Mouse (Mus musculus) lung, embryonic 15.5 days (tissue): ENCODE measurements at regions not wholly inside any gene's neighbourhood (a gene's known extent, or its start where the extent isn't known, plus 50 kb on each side); places are given as distances from the start of the nearest gene placed in this dataset.
"Not testable (repeated sequence)": the region's sequence is repeated elsewhere in the genome, so short reads cannot be mapped to it uniquely, and the experiment has no call there.

Experiments
- ATAC-seq: fragments of 200-750 bp; cut with Nextera tagmentation; 2 replicates; pipeline ENCODE4 v1.8.0; 2017; ENCODE audit warnings: moderate number of reproducible peaks, borderline replicate concordance; ENCODE audit not compliant: low FRiP score, low TSS enrichment; ENCODE audit errors: extremely low read depth
- H3K27ac ChIP-seq: fragments of 300-500 bp; sonication (generic); 2 replicates; pipeline ENCODE4 v1.5.1; 2015; ENCODE audit warnings: moderate library complexity, mild to moderate bottlenecking, inconsistent platforms
- H3K27me3 ChIP-seq: fragments of 300-500 bp; sonication (generic); 2 replicates; pipeline ENCODE4 v1.6.1; 2015; ENCODE audit warnings: inconsistent platforms
- H3K36me3 ChIP-seq: fragments of 300-500 bp; sonication (generic); 2 replicates; pipeline ENCODE4 v1.6.1; 2015; ENCODE audit warnings: inconsistent platforms
- H3K4me1 ChIP-seq: fragments of 300-500 bp; sonication (generic); 2 replicates; pipeline ENCODE4 v1.6.1; 2015; ENCODE audit warnings: inconsistent platforms
- H3K4me2 ChIP-seq: fragments of 300-500 bp; sonication (generic); 2 replicates; pipeline ENCODE4 v1.6.1; 2015; ENCODE audit warnings: inconsistent platforms, mild to moderate bottlenecking, moderate library complexity
- H3K4me3 ChIP-seq: fragments of 300-500 bp; sonication (generic); 2 replicates; pipeline ENCODE4 v1.5.1; 2015; ENCODE audit warnings: mild to moderate bottlenecking, inconsistent platforms
- H3K9ac ChIP-seq: fragments of 300-500 bp; sonication (generic); 2 replicates; pipeline ENCODE4 v1.6.1; 2015; ENCODE audit warnings: inconsistent platforms
- H3K9me3 ChIP-seq: fragments of 300-500 bp; sonication (generic); 2 replicates; pipeline ENCODE4 v1.6.1; 2016; ENCODE audit warnings: inconsistent platforms
- WGBS: fragments of 180-500 bp; shearing (Covaris S2); methylation state at CpG from one replicate; pipeline ENCODE4 v1.1.7; 2015; 5-methylcytosine and 5-hydroxymethylcytosine counted together

GRCm38 (mm10) chr17:16374119-16374854 is 543.4 kb upstream of the Rgmb start:
- not testable (repeated sequence) for H3K9me3 ChIP-seq, H3K27me3 ChIP-seq, H3K9ac ChIP-seq, H3K36me3 ChIP-seq, H3K27ac ChIP-seq, H3K4me1 ChIP-seq, ATAC-seq, H3K4me2 ChIP-seq, H3K4me3 ChIP-seq
- 78% methylated on average over 5 of the region's 5 CpGs for WGBS

GRCm38 (mm10) chr17:16372976-16373375 is 542.1 kb upstream of the Rgmb start:
- H3K9me3 ChIP-seq = no peaks in the 10 kb centered on the region
- no peak for ATAC-seq
- no peak overlapping the region for H3K4me3 ChIP-seq
- H3K27me3 ChIP-seq = no peaks in the 10 kb centered on the region
- WGBS = 58% methylated on average over 1 of the region's 1 CpGs
- no peak overlapping the region for H3K4me2 ChIP-seq
- H3K27ac ChIP-seq = no peak overlapping the region
- H3K36me3 ChIP-seq = no peaks in the 10 kb centered on the region
- H3K4me1 ChIP-seq = no peaks in the 10 kb centered on the region
- no peak overlapping the region for H3K9ac ChIP-seq

- no peak for ATAC-seq
- Histone ChIP-seq H3K27ac (0 out of 2 replicates have a peak overlapping the region, but pooled peaks have one; percentile 53), H3K27me3 (no peaks in the 10 kb centered on the region), H3K36me3 (no peaks in the 10 kb centered on the region), H3K4me1 (no peaks in the 10 kb centered on the region), H3K4me3 (no peak overlapping the region), H3K9me3 (no peaks in the 10 kb centered on the region), H3K9ac (no peak overlapping the region), H3K4me2 (no peak overlapping the region)
- 25% methylated on average over 2 of the region's 2 CpGs for WGBS
Observed at GRCm38 (mm10) chr17:16344061-16344460, 513.2 kb upstream of the Rgmb start.

- ATAC-seq = no peak
- Histone ChIP-seq H3K9me3 (no peaks in the 10 kb centered on the region), H3K27me3 (no peaks in the 10 kb centered on the region), H3K4me3 (no peak overlapping the region), H3K4me2 (no peak overlapping the region), H3K36me3 (no peaks in the 10 kb centered on the region), H3K4me1 (no peaks in the 10 kb centered on the region), H3K9ac (no peak overlapping the region), H3K27ac (no peak overlapping the region)
- WGBS = 81% methylated on average over 4 of the region's 4 CpGs
Observed at GRCm38 (mm10) chr17:16342785-16343184, 511.9 kb upstream of the Rgmb start.

- no peak overlapping the region for H3K27ac ChIP-seq
- H3K9ac ChIP-seq = no peak overlapping the region
- peak; percentile 79 for ATAC-seq
- H3K4me2 ChIP-seq = no peak overlapping the region
- H3K9me3 ChIP-seq = no peaks in the 10 kb centered on the region
- no peaks in the 10 kb centered on the region for H3K4me1 ChIP-seq
- H3K36me3 ChIP-seq = no peaks in the 10 kb centered on the region
- WGBS = 21% methylated on average over 5 of the region's 5 CpGs
- no peaks in the 10 kb centered on the region for H3K27me3 ChIP-seq
- H3K4me3 ChIP-seq = no peak overlapping the region
Observed at GRCm38 (mm10) chr17:16339720-16340470, 509.1 kb upstream of the Rgmb start.

- Histone ChIP-seq H3K27ac (no peak overlapping the region), H3K27me3 (no peaks in the 10 kb centered on the region), H3K4me2 (no peak overlapping the region), H3K9me3 (no peaks in the 10 kb centered on the region), H3K4me1 (no peaks in the 10 kb centered on the region), H3K4me3 (no peak overlapping the region), H3K9ac (no peak overlapping the region), H3K36me3 (no peaks in the 10 kb centered on the region)
- ATAC-seq = no peak
- WGBS = 88% methylated on average over 3 of the region's 3 CpGs
Observed at GRCm38 (mm10) chr17:16311914-16312313, 481.1 kb upstream of the Rgmb start.

GRCm38 (mm10) chr17:16311196-16311873 is 480.5 kb upstream of the Rgmb start:
- H3K4me1 ChIP-seq = no peaks in the 10 kb centered on the region
- no peaks in the 10 kb centered on the region for H3K36me3 ChIP-seq
- no peaks in the 10 kb centered on the region for H3K27me3 ChIP-seq
- no peak overlapping the region for H3K27ac ChIP-seq
- no peak overlapping the region for H3K4me2 ChIP-seq
- H3K9ac ChIP-seq = no peak overlapping the region
- H3K4me3 ChIP-seq = no peak overlapping the region
- no peak for ATAC-seq
- 73% methylated on average over 9 of the region's 9 CpGs for WGBS
- H3K9me3 ChIP-seq = no peaks in the 10 kb centered on the region

GRCm38 (mm10) chr17:16301776-16302175 is 470.9 kb upstream of the Rgmb start:
- Histone ChIP-seq H3K4me3 (no peak overlapping the region), H3K27ac (no peak overlapping the region), H3K9ac (no peak overlapping the region), H3K4me2 (no peak overlapping the region), H3K9me3 (no peaks in the 10 kb centered on the region), H3K4me1 (no peaks in the 10 kb centered on the region), H3K36me3 (no peaks in the 10 kb centered on the region), H3K27me3 (no peaks in the 10 kb centered on the region)
- ATAC-seq = no peak
- WGBS = 42% methylated on average over 2 of the region's 2 CpGs

GRCm38 (mm10) chr17:16298553-16298952 is 467.7 kb upstream of the Rgmb start:
- Histone ChIP-seq H3K4me2 (no peak overlapping the region), H3K27me3 (no peaks in the 10 kb centered on the region), H3K4me3 (no peak overlapping the region), H3K27ac (no peak overlapping the region), H3K9me3 (no peaks in the 10 kb centered on the region), H3K9ac (no peak overlapping the region), H3K36me3 (no peaks in the 10 kb centered on the region), H3K4me1 (no peaks in the 10 kb centered on the region)
- ATAC-seq = no peak
